Mouse (Mus musculus) ZHBTc4 (cell line): ENCODE results near the gene Ppfibp1.
A peak's percentile ranks its signal among the peaks of the same experiment; 100 is the strongest.

Experiments
- DNase-seq: peaks from one replicate; pipeline ENCODE4 v3.0.0-alpha.2; 2011; ENCODE audit warnings: low read depth, low spot score

Gene Ppfibp1

GRCm38 (mm10) chr6:146958694-146959093, 70.4 kb downstream of the Ppfibp1 start:
- DNase-seq = no peak

DNA sequence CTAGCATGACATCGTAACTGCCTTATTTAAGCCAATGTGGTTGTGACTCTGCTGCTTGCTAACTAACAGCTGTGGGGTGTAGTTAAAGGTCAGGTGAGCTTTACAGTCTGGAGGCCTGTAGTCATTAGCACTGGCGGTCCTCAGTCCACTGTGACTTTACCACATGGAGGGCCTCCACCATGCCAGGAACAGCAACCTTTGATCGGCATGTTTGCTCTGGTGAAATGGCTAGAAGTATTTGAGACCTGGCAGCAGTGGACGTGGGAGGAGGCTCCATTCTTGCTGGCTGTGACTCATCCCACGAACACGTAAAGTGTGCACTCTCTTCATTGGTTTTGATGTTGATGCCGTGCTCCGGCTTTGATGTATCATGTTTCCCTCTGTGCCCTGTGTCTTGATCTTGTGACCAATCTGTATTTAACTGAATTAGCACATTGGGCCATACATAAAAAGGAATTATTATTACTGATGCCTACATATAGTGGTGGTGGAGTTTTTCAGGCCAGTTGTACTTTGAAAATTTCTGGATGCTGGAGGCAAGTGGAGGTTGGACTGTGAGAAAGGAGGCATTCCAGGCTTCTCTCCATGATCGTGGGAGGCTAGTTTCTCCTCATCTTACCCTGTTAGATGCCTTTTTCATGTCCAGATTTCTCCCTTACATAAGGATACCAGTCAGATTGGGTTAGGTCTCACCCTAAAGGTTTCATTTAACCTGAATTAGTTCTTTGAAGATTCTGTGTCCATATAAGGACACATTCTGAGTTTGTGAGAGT, 71.8 kb downstream of the Ppfibp1 start:
- DNase-seq = peak; percentile 19

GRCm38 (mm10) chr6:146960956-146961355, 72.7 kb downstream of the Ppfibp1 start:
- no peak for DNase-seq

DNA sequence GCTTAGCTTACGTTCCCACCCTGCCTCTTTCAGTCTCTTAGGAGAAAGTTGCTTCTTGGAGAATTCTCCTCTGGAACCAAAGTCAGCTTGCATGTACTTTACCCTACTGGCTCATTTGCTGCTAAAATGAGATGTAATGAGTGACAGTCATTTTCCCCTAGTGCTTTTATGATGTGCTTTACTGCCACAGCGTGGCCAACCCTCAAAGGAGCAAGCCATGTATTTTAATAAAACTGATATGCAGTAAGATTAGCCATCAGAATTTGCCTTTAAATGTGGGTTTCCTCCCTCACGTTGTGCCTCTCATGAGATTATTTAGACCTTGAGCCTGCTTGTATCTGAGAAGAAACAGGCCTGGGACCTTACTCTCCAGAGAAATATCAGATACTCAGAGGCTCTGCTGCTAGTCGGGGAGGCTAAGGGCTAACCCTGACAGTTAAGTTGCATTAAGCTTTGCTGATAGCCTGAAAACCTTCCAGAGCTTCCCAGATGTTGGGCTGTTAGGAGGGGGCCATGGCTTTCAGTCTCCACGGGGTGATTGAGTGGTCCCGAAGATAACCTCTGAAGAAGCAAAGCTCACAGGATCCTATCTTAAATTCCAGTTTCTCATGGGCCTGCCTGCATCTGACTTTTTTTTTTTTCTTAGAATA, 73.7 kb downstream of the Ppfibp1 start:
- no peak for DNase-seq

DNA sequence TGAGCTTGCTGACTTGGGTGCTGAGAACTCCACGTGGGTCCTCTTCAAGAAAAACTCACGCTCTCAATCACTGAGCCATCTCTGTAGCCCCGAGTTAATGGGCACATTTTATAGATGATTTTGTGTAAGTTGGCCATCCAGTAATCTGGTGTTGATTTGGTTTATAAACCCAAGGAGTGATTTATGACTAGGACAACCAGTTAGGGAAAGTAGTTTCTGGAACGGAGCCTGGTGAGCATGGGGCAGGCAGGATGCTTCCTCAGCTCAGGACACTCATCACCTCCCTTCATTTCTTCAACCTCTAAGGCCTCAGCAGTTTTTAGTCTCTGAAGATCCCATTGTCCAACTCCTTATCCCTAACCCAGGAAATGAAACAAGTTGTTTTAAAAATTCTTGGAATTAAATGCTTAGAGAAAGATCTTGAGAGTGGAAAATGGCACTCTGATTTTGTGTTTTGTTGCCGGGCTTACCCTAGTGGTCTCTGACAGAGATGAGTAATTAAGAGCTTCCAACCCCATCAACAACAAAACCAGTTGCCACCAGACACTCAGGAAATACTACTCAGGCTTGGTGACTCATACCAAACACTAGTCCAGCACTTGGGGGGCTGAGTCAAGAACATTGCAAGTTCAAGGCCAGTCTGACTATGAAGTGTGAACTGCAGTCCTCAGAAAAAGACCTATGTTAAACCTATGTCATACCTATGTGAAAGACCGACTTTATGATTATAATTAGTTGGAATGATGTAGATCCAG, 75.3 kb downstream of the Ppfibp1 start:
- no peak for DNase-seq

DNA sequence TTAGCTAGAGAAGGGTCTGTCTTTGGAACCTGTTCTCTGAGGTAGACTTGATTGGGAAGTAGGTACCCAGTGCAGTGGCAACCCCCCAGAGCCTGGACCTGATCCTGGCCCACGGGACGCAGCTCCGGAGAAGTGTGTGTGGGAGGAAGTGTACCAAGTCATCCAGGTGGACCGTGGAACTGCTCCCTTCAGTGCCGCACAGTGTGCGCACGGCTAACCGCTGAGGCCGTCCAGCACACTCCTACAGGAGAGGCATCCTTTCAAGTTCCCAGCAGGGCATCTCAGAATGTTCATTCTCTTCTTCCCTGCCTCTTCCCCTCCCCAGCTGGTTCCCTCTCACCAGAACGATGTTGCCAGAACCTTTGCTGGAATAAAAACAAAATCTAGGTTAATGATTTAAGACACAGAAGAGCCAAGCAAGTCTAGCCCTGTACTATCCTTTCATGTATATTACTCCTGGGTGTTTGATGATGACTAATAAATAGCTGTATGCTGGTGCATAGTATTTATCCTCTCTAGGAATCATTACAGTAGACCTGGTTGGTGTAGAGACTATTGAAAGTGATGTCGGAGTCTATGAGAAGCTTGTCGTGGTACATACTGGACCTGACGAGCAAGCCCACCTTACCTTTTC, 77.0 kb downstream of the Ppfibp1 start:
- peak; percentile 24 for DNase-seq

DNA sequence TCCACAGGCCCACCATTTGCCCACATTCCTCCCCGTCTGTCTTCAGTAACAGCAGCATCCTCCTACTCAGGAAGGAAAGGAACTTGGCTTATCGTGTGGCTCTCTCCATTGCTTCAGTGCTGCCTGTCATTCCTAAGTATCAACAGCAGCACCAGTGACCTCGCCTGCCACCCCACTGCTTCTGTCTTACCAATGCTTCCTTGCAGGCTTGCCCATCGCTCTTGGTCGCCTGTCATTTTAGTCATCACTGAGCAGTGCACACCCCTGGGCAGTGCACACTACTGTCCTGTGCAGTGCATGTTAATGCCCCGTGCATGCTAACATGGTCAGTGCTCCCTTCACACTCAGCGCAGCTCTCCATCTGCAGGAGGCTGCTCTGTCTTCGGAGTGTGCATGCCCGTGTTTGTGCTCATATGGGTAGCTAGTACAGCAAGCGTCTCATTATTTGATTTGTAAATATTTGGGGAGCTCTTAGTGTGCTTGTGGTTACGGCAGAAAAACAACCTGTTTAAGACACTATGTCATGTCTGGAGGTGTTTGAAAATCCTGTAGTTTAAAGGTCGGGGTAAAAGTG, 78.2 kb downstream of the Ppfibp1 start:
- DNase-seq = no peak

DNA sequence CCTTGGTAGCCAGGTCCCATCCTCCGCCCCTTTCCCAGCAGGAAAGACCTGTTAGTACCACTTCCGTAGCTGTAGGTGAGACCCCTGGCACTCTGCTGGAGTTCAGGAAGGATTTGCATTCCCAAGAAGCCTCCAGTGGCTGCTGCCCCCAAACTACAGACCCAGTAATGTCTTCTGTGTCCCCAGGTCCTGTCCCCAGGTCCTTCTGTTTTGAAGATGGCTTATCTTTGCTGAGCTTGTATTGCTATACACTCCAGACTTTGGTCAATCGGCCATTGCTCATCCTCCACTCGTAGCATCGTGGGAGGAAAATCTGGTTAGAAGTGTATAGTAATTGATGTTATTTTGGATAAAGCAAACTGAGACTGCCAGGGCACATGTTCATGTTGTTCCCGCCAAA, 79.5 kb downstream of the Ppfibp1 start:
- no peak for DNase-seq

GRCm38 (mm10) chr6:146970811-146971210, 82.5 kb downstream of the Ppfibp1 start:
- DNase-seq = peak; percentile 69

- no peak for DNase-seq
These were observed 83.1 kb downstream of the Ppfibp1 start for GRCm38 (mm10) chr6:146971366-146971765.

DNA sequence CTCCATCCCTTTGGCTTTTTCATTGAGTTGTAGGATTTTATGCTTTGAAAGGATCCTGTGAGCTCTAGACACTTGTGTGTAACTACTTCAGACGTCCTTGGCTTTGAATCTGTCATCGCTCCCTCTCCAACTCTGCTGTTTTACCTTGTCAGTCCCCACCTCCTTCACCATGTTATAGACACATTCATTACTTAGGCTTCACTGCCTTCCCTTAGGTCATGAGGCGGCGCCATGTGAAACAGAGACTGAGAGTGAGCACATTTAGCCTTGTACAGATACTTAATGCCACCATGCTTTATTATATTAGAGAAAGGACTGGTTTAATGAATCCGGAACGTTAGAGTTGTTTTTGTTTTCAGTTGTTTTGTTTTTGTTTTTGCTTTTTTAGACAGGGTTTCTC, 83.7 kb downstream of the Ppfibp1 start:
- DNase-seq = no peak

DNA sequence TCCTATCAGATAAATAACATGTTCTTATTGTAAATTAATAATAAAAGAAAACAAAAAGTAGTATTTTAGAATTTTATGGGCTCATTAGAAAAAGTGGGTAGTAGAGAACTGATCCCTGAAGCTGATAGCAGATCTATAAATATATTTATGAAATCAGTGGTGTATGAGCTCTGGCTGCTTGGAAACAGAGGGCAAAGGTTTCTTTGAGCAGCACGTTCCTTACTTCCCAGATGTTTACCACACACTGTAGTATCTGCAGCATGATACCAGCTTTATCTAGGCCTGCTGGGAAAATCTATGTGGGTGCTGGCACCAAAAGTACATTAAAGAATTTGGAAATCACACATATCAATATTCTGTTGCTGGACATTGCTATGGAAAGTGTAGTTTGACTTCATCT, 84.5 kb downstream of the Ppfibp1 start:
- no peak for DNase-seq

DNA sequence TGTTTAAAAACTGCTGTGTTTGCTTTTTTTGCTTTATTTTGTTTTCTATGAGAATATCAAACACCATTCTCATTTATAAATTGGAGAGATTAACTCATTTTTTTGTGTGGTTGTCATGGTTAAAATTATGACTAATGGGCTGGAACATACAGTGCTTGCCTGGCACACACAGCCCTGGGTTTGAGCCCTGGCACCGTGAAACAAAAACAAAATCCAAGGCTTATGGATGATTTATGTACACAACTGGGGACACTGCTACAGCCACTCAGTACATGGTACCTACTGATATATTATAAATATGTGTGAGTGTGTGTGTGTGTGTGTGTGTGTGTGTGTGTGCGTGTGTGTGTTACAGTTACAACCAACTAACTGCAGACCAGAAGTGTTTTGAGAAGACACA, 85.1 kb downstream of the Ppfibp1 start:
- DNase-seq = no peak

- no peak for DNase-seq
These were observed 85.5 kb downstream of the Ppfibp1 start for GRCm38 (mm10) chr6:146973830-146974229.

GRCm38 (mm10) chr6:146976446-146976845, 88.2 kb downstream of the Ppfibp1 start:
- DNase-seq = no peak

- peak; percentile 25 for DNase-seq
These were observed 90.4 kb downstream of the Ppfibp1 start for GRCm38 (mm10) chr6:146978691-146979114.

GRCm38 (mm10) chr6:146979115-146979744, 90.9 kb downstream of the Ppfibp1 start:
- no peak for DNase-seq

GRCm38 (mm10) chr6:146979953-146980352, 91.7 kb downstream of the Ppfibp1 start:
- DNase-seq = no peak

GRCm38 (mm10) chr6:146981249-146981835, 93.1 kb downstream of the Ppfibp1 start:
- DNase-seq = no peak

GRCm38 (mm10) chr6:146984569-146984968, 96.3 kb downstream of the Ppfibp1 start:
- DNase-seq = no peak

- peak; percentile 59 for DNase-seq
These were observed 105.9 kb downstream of the Ppfibp1 start for GRCm38 (mm10) chr6:146994236-146994635.
